Mouse (Mus musculus): ENCODE measurements around the gene Tank.

- TF ChIP-seq CTCF (IDR thresholded peaks at IDR 0.05; ENCODE audit: low read depth) (no peak), EP300 (optimal IDR thresholded peaks at IDR 0.05) (no peak)
These were observed 9.2 kb upstream of the Tank start for GRCm38 (mm10) chr2:61569181-61569580.
